Mouse (Mus musculus): ENCODE measurements at regions not wholly inside any gene's neighbourhood (a gene's known extent, or its start where the extent isn't known, plus 50 kb on each side); places are given as distances from the start of the nearest gene placed in this dataset.

DNA sequence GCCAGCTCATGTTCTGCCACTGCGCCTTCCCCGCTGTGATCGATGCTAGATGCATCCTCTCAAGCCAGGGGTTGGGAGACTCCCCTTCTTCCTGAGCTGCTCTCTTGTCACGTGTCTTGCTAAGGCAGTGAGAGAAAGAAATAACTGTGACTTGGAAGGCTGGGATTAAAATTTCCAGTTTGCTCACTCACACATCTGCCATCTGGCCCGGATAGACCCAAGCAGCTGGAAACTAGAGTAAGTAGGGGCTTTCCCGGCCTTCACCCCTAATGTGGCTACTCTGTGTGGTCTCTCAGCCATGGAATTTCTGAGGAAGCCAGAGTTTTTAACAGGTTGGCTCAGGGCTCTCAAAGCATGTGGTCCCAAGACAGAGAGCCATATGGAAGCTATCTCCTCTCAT is 206.6 kb upstream of the Bcor start:
- no peak for TF ChIP-seq POLR2A (IDR thresholded peaks at IDR 0.05; ENCODE audit: extremely low read depth, insufficient read depth, low read length)
- no peak for TF ChIP-seq CTCF (IDR thresholded peaks at IDR 0.05; ENCODE audit: extremely low read depth, insufficient read depth, low read length)
